Mouse (Mus musculus): ENCODE measurements around the gene Pkn3.
"Not testable (repeated sequence)": the region's sequence is repeated elsewhere in the genome, so short reads cannot be mapped to it uniquely, and the experiment has no call there.

Gene Pkn3

GRCm38 (mm10) chr2:30077502-30078348 lies at the start of gene Pkn3:
Gene Pkn3, plus strand, starts transcription at chr2:30077684.
- peak; percentile 48 for DNase-seq (ENCODE audit: low read depth, low spot score)

- DNase-seq (ENCODE audit: low read depth, low spot score): no peak
Observed at GRCm38 (mm10) chr2:30032244-30032846, 45.1 kb upstream of the Pkn3 start.

- DNase-seq (ENCODE audit: low read depth, low spot score): no peak
Observed at GRCm38 (mm10) chr2:30032957-30033356, 44.5 kb upstream of the Pkn3 start.

GRCm38 (mm10) chr2:30037762-30038161 lies 39.7 kb upstream of the Pkn3 start:
- no peak for DNase-seq (ENCODE audit: low read depth, low spot score)

- DNase-seq (ENCODE audit: low read depth, low spot score): no peak
Observed at GRCm38 (mm10) chr2:30038370-30038769, 39.1 kb upstream of the Pkn3 start.

- DNase-seq (ENCODE audit: low read depth, low spot score): no peak
Observed at GRCm38 (mm10) chr2:30039687-30040086, 37.8 kb upstream of the Pkn3 start.

- no peak for DNase-seq (ENCODE audit: low read depth, low spot score)
Observed at GRCm38 (mm10) chr2:30042445-30042844, 35.0 kb upstream of the Pkn3 start.

GRCm38 (mm10) chr2:30044550-30044949 lies 32.9 kb upstream of the Pkn3 start:
- no peak for DNase-seq (ENCODE audit: low read depth, low spot score)

- DNase-seq (ENCODE audit: low read depth, low spot score): no peak
Observed at GRCm38 (mm10) chr2:30047127-30047526, 30.4 kb upstream of the Pkn3 start.

GRCm38 (mm10) chr2:30048101-30048501 lies 29.4 kb upstream of the Pkn3 start:
- no peak for DNase-seq (ENCODE audit: low read depth, low spot score)

- peak; percentile 96 for DNase-seq (ENCODE audit: low read depth, low spot score)
Observed at GRCm38 (mm10) chr2:30048699-30049388, 28.6 kb upstream of the Pkn3 start, which contains the start of gene Wdr34. Gene Wdr34, minus strand, starts transcription at chr2:30048881.

- DNase-seq (ENCODE audit: low read depth, low spot score): no peak
Observed at GRCm38 (mm10) chr2:30049831-30050230, 27.7 kb upstream of the Pkn3 start.

- no peak for DNase-seq (ENCODE audit: low read depth, low spot score)
Observed at GRCm38 (mm10) chr2:30051992-30052761, 25.3 kb upstream of the Pkn3 start.

GRCm38 (mm10) chr2:30055310-30055709 lies 22.2 kb upstream of the Pkn3 start:
- not testable (repeated sequence) for DNase-seq (ENCODE audit: low read depth, low spot score)

- DNase-seq (ENCODE audit: low read depth, low spot score): no peak
Observed at GRCm38 (mm10) chr2:30056736-30057135, 20.7 kb upstream of the Pkn3 start.

- no peak for DNase-seq (ENCODE audit: low read depth, low spot score)
Observed at GRCm38 (mm10) chr2:30057223-30057904, 20.1 kb upstream of the Pkn3 start, which contains the start of gene Set. Gene Set, plus strand, starts transcription at chr2:30057378.

- DNase-seq (ENCODE audit: low read depth, low spot score): no peak
Observed at GRCm38 (mm10) chr2:30058418-30058817, 19.1 kb upstream of the Pkn3 start.

- DNase-seq (ENCODE audit: low read depth, low spot score): no peak
Observed at GRCm38 (mm10) chr2:30061215-30062166, 16.0 kb upstream of the Pkn3 start.

GRCm38 (mm10) chr2:30062249-30063093 lies 15.0 kb upstream of the Pkn3 start:
- DNase-seq (ENCODE audit: low read depth, low spot score): no peak

Measured in retina, adult 2 months (tissue).